Mouse (Mus musculus): ENCODE results near the gene Zfp668.
"Not testable (repeated sequence)": the region's sequence is repeated elsewhere in the genome, so short reads cannot be mapped to it uniquely, and the experiment has no call there.

Zfp668 gene

GRCm38 (mm10) chr7:127876467-127877348 lies at the start of gene Zfp668:
TSS of gene Zfp668 (minus strand) at chr7:127876828.
- DNase-seq (ENCODE audit: low spot score), result peak; percentile 92

- DNase-seq (ENCODE audit: low spot score), result no peak
These were observed 49.4 kb upstream of the Zfp668 start for GRCm38 (mm10) chr7:127926066-127926465.

GRCm38 (mm10) chr7:127925252-127925651 lies 48.6 kb upstream of the Zfp668 start:
- peak; percentile 86 for DNase-seq (ENCODE audit: low spot score)

- DNase-seq (ENCODE audit: low spot score), result no peak
These were observed 47.1 kb upstream of the Zfp668 start for GRCm38 (mm10) chr7:127923714-127924113.

GRCm38 (mm10) chr7:127922451-127923275 lies 46.0 kb upstream of the Zfp668 start:
- DNase-seq (ENCODE audit: low spot score), result peak; percentile 36

GRCm38 (mm10) chr7:127921516-127921915 lies 44.9 kb upstream of the Zfp668 start:
- peak; percentile 61 for DNase-seq (ENCODE audit: low spot score)

GRCm38 (mm10) chr7:127919290-127919689 lies 42.7 kb upstream of the Zfp668 start:
- no peak for DNase-seq (ENCODE audit: low spot score)

- DNase-seq (ENCODE audit: low spot score), result peak; percentile 64
These were observed 41.6 kb upstream of the Zfp668 start for GRCm38 (mm10) chr7:127918203-127918602.

- DNase-seq (ENCODE audit: low spot score), result no peak
These were observed 38.7 kb upstream of the Zfp668 start for GRCm38 (mm10) chr7:127915293-127915692.

GRCm38 (mm10) chr7:127912938-127913337 lies 36.3 kb upstream of the Zfp668 start:
- no peak for DNase-seq (ENCODE audit: low spot score)

GRCm38 (mm10) chr7:127912190-127912871 lies 35.7 kb upstream of the Zfp668 start, which contains the start of gene Kat8:
TSS of gene Kat8 (plus strand) at chr7:127912516.
- DNase-seq (ENCODE audit: low spot score), result peak; percentile 91

- DNase-seq (ENCODE audit: low spot score), result no peak
These were observed 32.0 kb upstream of the Zfp668 start for GRCm38 (mm10) chr7:127908656-127909055.

- no peak for DNase-seq (ENCODE audit: low spot score)
These were observed 31.3 kb upstream of the Zfp668 start for GRCm38 (mm10) chr7:127907939-127908338.

GRCm38 (mm10) chr7:127903971-127904796 lies 27.6 kb upstream of the Zfp668 start, which contains the start of gene Bckdk:
TSS of gene Bckdk (plus strand) at chr7:127904082.
- peak; percentile 80 for DNase-seq (ENCODE audit: low spot score)

- DNase-seq (ENCODE audit: low spot score), result no peak
These were observed 25.1 kb upstream of the Zfp668 start for GRCm38 (mm10) chr7:127901772-127902171.

GRCm38 (mm10) chr7:127899997-127900396 lies 23.4 kb upstream of the Zfp668 start:
- DNase-seq (ENCODE audit: low spot score), result no peak

GRCm38 (mm10) chr7:127898179-127898956 lies 21.7 kb upstream of the Zfp668 start:
- no peak for DNase-seq (ENCODE audit: low spot score)

GRCm38 (mm10) chr7:127897542-127897941 lies 20.9 kb upstream of the Zfp668 start:
- DNase-seq (ENCODE audit: low spot score), result no peak

- peak; percentile 60 for DNase-seq (ENCODE audit: low spot score)
These were observed 19.8 kb upstream of the Zfp668 start for GRCm38 (mm10) chr7:127896384-127896783.

- not testable (repeated sequence) for DNase-seq (ENCODE audit: low spot score)
These were observed 19.3 kb upstream of the Zfp668 start for GRCm38 (mm10) chr7:127895891-127896290.

All from lung, postnatal 25 days (tissue).